Mouse (Mus musculus): ENCODE data around the gene Olfr372. TPM values are rescaled to one million over a fixed set of nuclear protein-coding genes. Genes with fewer than 3 reads are reported as not detected.
"Not testable (repeated sequence)": the region's sequence is repeated elsewhere in the genome, so short reads cannot be mapped to it uniquely, and the experiment has no call there.

The Olfr372 gene
- not detected in 2 replicates for polyA plus RNA-seq (2015; fragmentation: Nextera tagmentation; extraction: Ambion mirVana)

- ATAC-seq; H3K27me3 ChIP-seq (replicated peaks); H3K4me2 ChIP-seq (replicated peaks); H3K36me3 ChIP-seq; H3K9ac ChIP-seq; H3K4me3 ChIP-seq (replicated peaks); H3K4me1 ChIP-seq (replicated peaks); H3K27ac ChIP-seq; H3K9me3 ChIP-seq: not testable (repeated sequence)
- WGBS: 82% methylated on average over 4 of the region's 4 CpGs
Observed at GRCm38 (mm10) chr8:72040918-72041317, at the start of gene Olfr372. Gene Olfr372, plus strand, starts transcription at chr8:72041218.

GRCm38 (mm10) chr8:71999434-71999833, 41.6 kb upstream of the Olfr372 start:
- no peak for ATAC-seq
- no peaks in the 10 kb centered on the region for H3K36me3 ChIP-seq
- H3K9ac ChIP-seq: no peak overlapping the region
- no peaks in the 10 kb centered on the region for H3K9me3 ChIP-seq
- WGBS: 68% methylated on average over 1 of the region's 1 CpGs
- no peak overlapping the region for H3K4me2 ChIP-seq (replicated peaks)
- no peaks in the 10 kb centered on the region for H3K4me1 ChIP-seq (replicated peaks)
- H3K27me3 ChIP-seq (replicated peaks): no peaks in the 10 kb centered on the region
- no peak overlapping the region for H3K4me3 ChIP-seq (replicated peaks)
- no peak overlapping the region for H3K27ac ChIP-seq

- WGBS: 64% methylated on average over 3 of the region's 3 CpGs
- Histone ChIP-seq H3K9ac (no peak overlapping the region), H3K36me3 (no peaks in the 10 kb centered on the region), H3K4me3 (replicated peaks) (no peak overlapping the region), H3K4me1 (replicated peaks) (no peaks in the 10 kb centered on the region), H3K27me3 (replicated peaks) (no peaks in the 10 kb centered on the region), H3K4me2 (replicated peaks) (no peak overlapping the region), H3K9me3 (no peaks in the 10 kb centered on the region), H3K27ac (no peak overlapping the region)
- no peak for ATAC-seq
Observed at GRCm38 (mm10) chr8:72000223-72000622, 40.8 kb upstream of the Olfr372 start.

GRCm38 (mm10) chr8:72002942-72003341, 38.1 kb upstream of the Olfr372 start:
- Histone ChIP-seq H3K27me3 (replicated peaks) (no peaks in the 10 kb centered on the region), H3K9me3 (no peaks in the 10 kb centered on the region), H3K4me3 (replicated peaks) (no peak overlapping the region), H3K9ac (no peak overlapping the region), H3K36me3 (no peaks in the 10 kb centered on the region), H3K27ac (no peak overlapping the region), H3K4me1 (replicated peaks) (no peaks in the 10 kb centered on the region), H3K4me2 (replicated peaks) (no peak overlapping the region)
- no peak for ATAC-seq

- no peak overlapping the region for H3K4me3 ChIP-seq (replicated peaks)
- H3K4me1 ChIP-seq (replicated peaks): no peaks in the 10 kb centered on the region
- H3K9me3 ChIP-seq: no peaks in the 10 kb centered on the region
- WGBS: 75% methylated on average over 3 of the region's 3 CpGs
- ATAC-seq: no peak
- H3K9ac ChIP-seq: no peak overlapping the region
- no peak overlapping the region for H3K4me2 ChIP-seq (replicated peaks)
- no peak overlapping the region for H3K27ac ChIP-seq
- no peaks in the 10 kb centered on the region for H3K27me3 ChIP-seq (replicated peaks)
- H3K36me3 ChIP-seq: no peaks in the 10 kb centered on the region
Observed at GRCm38 (mm10) chr8:72005912-72006311, 35.1 kb upstream of the Olfr372 start.

GRCm38 (mm10) chr8:72006763-72007162, 34.3 kb upstream of the Olfr372 start:
- WGBS: 76% methylated on average over 1 of the region's 1 CpGs
- Histone ChIP-seq H3K4me2 (replicated peaks) (no peak overlapping the region), H3K27me3 (replicated peaks) (no peaks in the 10 kb centered on the region), H3K36me3 (no peaks in the 10 kb centered on the region), H3K4me3 (replicated peaks) (no peak overlapping the region), H3K27ac (no peak overlapping the region), H3K4me1 (replicated peaks) (no peaks in the 10 kb centered on the region), H3K9ac (no peak overlapping the region), H3K9me3 (no peaks in the 10 kb centered on the region)
- no peak for ATAC-seq

- Histone ChIP-seq H3K4me3 (replicated peaks) (no peak overlapping the region), H3K4me2 (replicated peaks) (no peak overlapping the region), H3K4me1 (replicated peaks) (no peaks in the 10 kb centered on the region), H3K27ac (no peak overlapping the region), H3K9ac (no peak overlapping the region), H3K27me3 (replicated peaks) (no peaks in the 10 kb centered on the region), H3K9me3 (no peaks in the 10 kb centered on the region), H3K36me3 (no peaks in the 10 kb centered on the region)
- 68% methylated on average over 3 of the region's 3 CpGs for WGBS
- ATAC-seq: no peak
Observed at GRCm38 (mm10) chr8:72008134-72008641, 32.8 kb upstream of the Olfr372 start.

GRCm38 (mm10) chr8:72009473-72009872, 31.5 kb upstream of the Olfr372 start, which contains the start of gene Cyp4f18:
Gene Cyp4f18, minus strand, starts transcription at chr8:72009626.
- H3K27ac ChIP-seq: no peak within 1 kb of the TSS
- WGBS: 75% methylated on average over 3 of the region's 3 CpGs
- no peak within 1 kb of the TSS for H3K9ac ChIP-seq
- ATAC-seq: no peak
- no peak within 1 kb of the TSS for H3K4me3 ChIP-seq (replicated peaks)
- H3K9me3 ChIP-seq: no peaks in the 10 kb centered on the region
- H3K27me3 ChIP-seq (replicated peaks): no peaks in the 10 kb centered on the region
- no peaks in the 10 kb centered on the region for H3K36me3 ChIP-seq
- no peak within 1 kb of the TSS for H3K4me2 ChIP-seq (replicated peaks)
- no peaks in the 10 kb centered on the region for H3K4me1 ChIP-seq (replicated peaks)

GRCm38 (mm10) chr8:72013506-72014228, 27.4 kb upstream of the Olfr372 start:
- H3K27ac ChIP-seq; ATAC-seq; H3K4me1 ChIP-seq (replicated peaks); H3K4me3 ChIP-seq (replicated peaks); H3K27me3 ChIP-seq (replicated peaks); H3K36me3 ChIP-seq; H3K9ac ChIP-seq; H3K4me2 ChIP-seq (replicated peaks); H3K9me3 ChIP-seq: not testable (repeated sequence)
- WGBS: 63% methylated on average over 6 of the region's 6 CpGs

- not testable (repeated sequence) for H3K27me3 ChIP-seq (replicated peaks); H3K9ac ChIP-seq; H3K27ac ChIP-seq; ATAC-seq; H3K36me3 ChIP-seq; H3K4me3 ChIP-seq (replicated peaks); H3K9me3 ChIP-seq; H3K4me2 ChIP-seq (replicated peaks); H3K4me1 ChIP-seq (replicated peaks)
- WGBS: 68% methylated on average over 2 of the region's 2 CpGs
Observed at GRCm38 (mm10) chr8:72017339-72017738, 23.7 kb upstream of the Olfr372 start.

GRCm38 (mm10) chr8:72018141-72018540, 22.9 kb upstream of the Olfr372 start:
- 73% methylated on average over 2 of the region's 2 CpGs for WGBS
- Histone ChIP-seq H3K27me3 (replicated peaks) (no peaks in the 10 kb centered on the region), H3K4me2 (replicated peaks) (no peak overlapping the region), H3K4me3 (replicated peaks) (no peak overlapping the region), H3K9ac (no peak overlapping the region), H3K36me3 (no peaks in the 10 kb centered on the region), H3K4me1 (replicated peaks) (no peaks in the 10 kb centered on the region), H3K27ac (no peak overlapping the region), H3K9me3 (no peaks in the 10 kb centered on the region)
- no peak for ATAC-seq

- H3K4me1 ChIP-seq (replicated peaks): not testable (repeated sequence)
Observed at GRCm38 (mm10) chr8:72019022-72019421, 22.0 kb upstream of the Olfr372 start.

GRCm38 (mm10) chr8:72019816-72020215, 21.2 kb upstream of the Olfr372 start:
- Histone ChIP-seq H3K4me2 (replicated peaks) (no peak overlapping the region), H3K9ac (no peak overlapping the region), H3K4me1 (replicated peaks) (no peaks in the 10 kb centered on the region), H3K36me3 (no peaks in the 10 kb centered on the region), H3K27me3 (replicated peaks) (no peaks in the 10 kb centered on the region), H3K27ac (no peak overlapping the region), H3K9me3 (no peaks in the 10 kb centered on the region), H3K4me3 (replicated peaks) (no peak overlapping the region)
- 50% methylated on average over 2 of the region's 2 CpGs for WGBS
- ATAC-seq: no peak

More at GRCm38 (mm10) chr8:72019022-72019421, 22.0 kb upstream of the Olfr372 start:
- not testable (repeated sequence) for H3K4me3 ChIP-seq (replicated peaks); H3K9ac ChIP-seq; H3K4me2 ChIP-seq (replicated peaks); H3K36me3 ChIP-seq; H3K27me3 ChIP-seq (replicated peaks); ATAC-seq; H3K9me3 ChIP-seq; H3K27ac ChIP-seq
- WGBS: 82% methylated on average over 1 of the region's 1 CpGs
